Mouse (Mus musculus) stomach, embryonic 16.5 days (tissue): Measurements from ENCODE around the gene Igfbp7. TPM values are rescaled to one million over a fixed set of nuclear protein-coding genes. Genes with fewer than 3 reads are reported as not detected.

Experiments
- ATAC-seq: fragments of 200-750 bp; cut with Nextera tagmentation; 2 replicates; pipeline ENCODE4 v1.8.0; 2017; ENCODE audit warnings: moderate number of reproducible peaks, moderate TSS enrichment; ENCODE audit not compliant: insufficient read depth, low FRiP score
- H3K27ac ChIP-seq: fragments of 300-500 bp; sonication (generic); 2 replicates; pipeline ENCODE4 v1.5.1; 2014; ENCODE audit warnings: low read length
- H3K27me3 ChIP-seq: fragments of 300-500 bp; sonication (generic); 2 replicates; pipeline ENCODE4 v1.6.1; 2014; ENCODE audit warnings: low read length, control low read depth, mixed read lengths; ENCODE audit not compliant: control insufficient read depth, insufficient read depth
- H3K36me3 ChIP-seq: fragments of 300-500 bp; sonication (generic); 2 replicates; pipeline ENCODE4 v1.6.1; 2014; ENCODE audit warnings: low read length; ENCODE audit not compliant: control insufficient read depth, insufficient read depth
- H3K4me1 ChIP-seq: fragments of 300-500 bp; sonication (generic); 2 replicates; pipeline ENCODE4 v1.6.1; 2014; ENCODE audit warnings: low read length, control low read depth, mixed read lengths; ENCODE audit not compliant: control insufficient read depth, insufficient read depth
- H3K4me2 ChIP-seq: fragments of 300-500 bp; sonication (generic); 2 replicates; pipeline ENCODE4 v1.6.1; 2014; ENCODE audit warnings: low read depth, low read length, mixed read lengths
- H3K4me3 ChIP-seq: fragments of 300-500 bp; sonication (generic); replicated peaks from 2 replicates; pipeline ENCODE4 v1.5.1; 2014; ENCODE audit warnings: mild to moderate bottlenecking, low read length
- H3K9ac ChIP-seq: fragments of 300-500 bp; sonication (generic); 2 replicates; pipeline ENCODE4 v1.6.1; 2014; ENCODE audit warnings: low read length
- H3K9me3 ChIP-seq: fragments of 300-500 bp; sonication (generic); replicated peaks from 2 replicates; pipeline ENCODE4 v1.6.1; 2016; ENCODE audit warnings: low read length, control low read depth; ENCODE audit not compliant: control insufficient read depth
- WGBS: fragments of 180-500 bp; shearing (Covaris S2); extraction: QIAGEN DNeasy Blood & Tissue Kit; methylation state at CpG from one replicate; pipeline ENCODE4 v1.1.7; 2014; 5-methylcytosine and 5-hydroxymethylcytosine counted together
- polyA plus RNA-seq: library from polyadenylated mRNA; unstranded; fragments of >200 nt; fragmentation: Nextera tagmentation; extraction: Ambion mirVana; gene quantifications from 2 replicates; pipeline ENCODE4 v1.2.1, GENCODE M21; 2015

The Igfbp7 gene
- polyA plus RNA-seq, 1 experiment from 2014 or later, result 178 TPM

- peak overlapping the region; percentile 11; the same call in 1 of the 2 replicates for H3K27ac ChIP-seq
- no peak overlapping the region for H3K9ac ChIP-seq
- H3K27me3 ChIP-seq, result no peaks in the 10 kb centered on the region
- H3K9me3 ChIP-seq, result no peaks in the 10 kb centered on the region
- 77% methylated on average over 8 of the region's 8 CpGs for WGBS
- H3K4me2 ChIP-seq, result no peak overlapping the region
- no peak overlapping the region for H3K4me3 ChIP-seq
- peaks cover 31% of the 10 kb centered on the region for H3K4me1 ChIP-seq
- no peak for ATAC-seq
- no peaks in the 10 kb centered on the region for H3K36me3 ChIP-seq
Measured at GRCm38 (mm10) chr5:77366313-77366712, 41.5 kb downstream of the Igfbp7 start.

DNA sequence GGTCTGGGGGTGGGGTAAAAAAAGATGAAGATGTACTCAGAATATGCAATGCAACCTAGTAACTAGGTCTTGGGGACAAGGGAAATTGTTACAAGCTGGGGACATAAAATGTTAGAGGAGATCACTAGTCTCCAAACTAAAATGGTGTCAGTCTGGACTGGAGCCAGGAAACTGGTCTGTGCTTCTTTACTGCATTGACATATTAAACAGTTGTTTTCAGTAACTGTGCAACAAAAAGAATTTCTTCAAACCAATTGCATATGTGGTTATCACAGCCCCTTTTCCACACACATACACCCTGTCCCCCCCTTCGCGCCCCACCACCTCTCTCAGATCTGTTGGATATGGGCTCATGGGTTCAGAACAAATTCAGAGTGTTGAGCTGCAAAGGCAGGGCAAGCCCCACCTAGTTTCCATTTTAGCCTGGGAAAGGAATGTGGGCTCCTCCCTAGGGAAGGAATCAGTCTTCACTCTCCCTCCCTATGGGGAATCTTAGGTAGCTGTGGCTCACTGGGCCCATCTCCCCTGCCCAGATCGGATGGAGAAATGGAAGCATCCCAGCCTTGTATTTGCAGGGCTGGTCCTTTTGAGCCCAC, 43.3 kb downstream of the Igfbp7 start:
- WGBS, result 74% methylated on average over 3 of the region's 3 CpGs
- peak overlapping the region; percentile 9; the same call in 1 of the 2 replicates for H3K27ac ChIP-seq
- H3K27me3 ChIP-seq, result no peaks in the 10 kb centered on the region
- no peak; the same call in 1 of the 2 replicates for ATAC-seq
- H3K4me1 ChIP-seq, result peaks cover 21% of the 10 kb centered on the region
- no peaks in the 10 kb centered on the region for H3K36me3 ChIP-seq
- H3K4me3 ChIP-seq, result no peak overlapping the region
- no peak overlapping the region for H3K4me2 ChIP-seq
- H3K9ac ChIP-seq, result no peak overlapping the region
- H3K9me3 ChIP-seq, result no peaks in the 10 kb centered on the region

GRCm38 (mm10) chr5:77363650-77364049, 44.2 kb downstream of the Igfbp7 start:
- no peak for ATAC-seq
- H3K27me3 ChIP-seq, result no peaks in the 10 kb centered on the region
- H3K27ac ChIP-seq, result no peak overlapping the region
- peaks cover 17% of the 10 kb centered on the region for H3K4me1 ChIP-seq
- no peak overlapping the region for H3K4me3 ChIP-seq
- no peak overlapping the region for H3K4me2 ChIP-seq
- no peak overlapping the region for H3K9ac ChIP-seq
- H3K9me3 ChIP-seq, result no peaks in the 10 kb centered on the region
- no peaks in the 10 kb centered on the region for H3K36me3 ChIP-seq
- 71% methylated on average over 6 of the region's 6 CpGs for WGBS

GRCm38 (mm10) chr5:77362120-77362519, 45.7 kb downstream of the Igfbp7 start:
- H3K4me1 ChIP-seq, result peaks cover 19% of the 10 kb centered on the region; the same call in 1 of the 2 replicates
- WGBS, result 40% methylated on average over 3 of the region's 3 CpGs

GRCm38 (mm10) chr5:77361006-77361405, 46.8 kb downstream of the Igfbp7 start:
- H3K27ac ChIP-seq, result no peak overlapping the region
- no peak overlapping the region for H3K4me3 ChIP-seq
- H3K9ac ChIP-seq, result no peak overlapping the region
- peaks cover 26% of the 10 kb centered on the region for H3K4me1 ChIP-seq
- H3K36me3 ChIP-seq, result no peaks in the 10 kb centered on the region
- 62% methylated on average over 4 of the region's 4 CpGs for WGBS
- no peak overlapping the region for H3K4me2 ChIP-seq
- H3K27me3 ChIP-seq, result no peaks in the 10 kb centered on the region
- no peaks in the 10 kb centered on the region for H3K9me3 ChIP-seq
- no peak for ATAC-seq

More at GRCm38 (mm10) chr5:77362120-77362519, 45.7 kb downstream of the Igfbp7 start:
- Histone ChIP-seq H3K4me3 (no peak overlapping the region), H3K27me3 (no peaks in the 10 kb centered on the region), H3K9ac (no peak overlapping the region), H3K27ac (no peak overlapping the region), H3K4me2 (no peak overlapping the region), H3K9me3 (no peaks in the 10 kb centered on the region), H3K36me3 (no peaks in the 10 kb centered on the region)
- ATAC-seq, result no peak

GRCm38 (mm10) chr5:77359971-77360370, 47.9 kb downstream of the Igfbp7 start:
- H3K4me1 ChIP-seq, result peaks cover 31% of the 10 kb centered on the region
- no peak overlapping the region for H3K4me3 ChIP-seq
- no peaks in the 10 kb centered on the region for H3K36me3 ChIP-seq
- H3K27ac ChIP-seq, result no peak overlapping the region
- H3K27me3 ChIP-seq, result no peaks in the 10 kb centered on the region
- no peak for ATAC-seq
- H3K9me3 ChIP-seq, result no peaks in the 10 kb centered on the region
- no peak overlapping the region for H3K9ac ChIP-seq
- WGBS, result 89% methylated on average over 4 of the region's 4 CpGs
- H3K4me2 ChIP-seq, result no peak overlapping the region

DNA sequence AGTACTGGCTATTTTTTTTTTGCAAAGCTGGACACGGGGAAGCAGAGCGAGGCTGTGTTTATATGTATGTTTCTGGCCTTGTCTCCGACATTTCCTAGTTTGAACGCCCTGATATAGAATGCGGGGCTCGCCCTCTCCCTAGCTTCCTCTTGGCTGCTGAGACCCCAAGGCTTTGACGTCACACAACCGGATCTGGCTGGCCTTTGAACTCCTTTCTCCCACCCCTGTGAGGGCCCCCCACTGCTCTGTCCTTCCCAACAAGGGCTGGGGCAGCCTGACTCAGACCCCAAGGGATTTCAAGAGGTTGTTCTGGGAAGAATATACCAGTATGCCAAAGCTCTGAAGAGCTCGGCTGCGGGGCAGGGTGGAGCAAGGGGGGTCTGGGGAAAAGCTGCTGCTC, 49.5 kb downstream of the Igfbp7 start:
- peak overlapping the region; percentile 66 for H3K4me2 ChIP-seq
- no peaks in the 10 kb centered on the region for H3K27me3 ChIP-seq
- no peaks in the 10 kb centered on the region for H3K9me3 ChIP-seq
- peak overlapping the region; percentile 60 for H3K9ac ChIP-seq
- WGBS, result under 1% methylated on average over 10 of the region's 10 CpGs
- H3K27ac ChIP-seq, result peak overlapping the region; percentile 79
- H3K4me1 ChIP-seq, result peaks cover 27% of the 10 kb centered on the region
- peak; percentile 76; the same call in 1 of the 2 replicates for ATAC-seq
- H3K4me3 ChIP-seq, result peak overlapping the region; percentile 41
- H3K36me3 ChIP-seq, result no peaks in the 10 kb centered on the region

GRCm38 (mm10) chr5:77357405-77358149, 50.3 kb downstream of the Igfbp7 start:
- peak overlapping the region; percentile 41 for H3K4me3 ChIP-seq
- H3K4me2 ChIP-seq, result peak overlapping the region; percentile 66
- peak overlapping the region; percentile 60 for H3K9ac ChIP-seq
- no peaks in the 10 kb centered on the region for H3K36me3 ChIP-seq
- H3K27ac ChIP-seq, result peak overlapping the region; percentile 79
- no peaks in the 10 kb centered on the region for H3K27me3 ChIP-seq
- H3K4me1 ChIP-seq, result peaks cover 27% of the 10 kb centered on the region
- ATAC-seq, result peak; percentile 65
- 16% methylated on average over 22 of the region's 22 CpGs for WGBS
- H3K9me3 ChIP-seq, result no peaks in the 10 kb centered on the region
